Mouse (Mus musculus) small intestine, adult 2 months (tissue): ENCODE measurements around the gene Gpkow. TPM values are rescaled to one million over a fixed set of nuclear protein-coding genes. Genes with fewer than 3 reads are reported as not detected.
A peak's percentile ranks its signal among the peaks of the same experiment; 100 is the strongest.

Source experiments
- H3K27ac ChIP-seq: fragments of 200-500 bp; 2 replicates; pipeline ENCODE4 v1.5.1; 2012; ENCODE audit warnings: low read depth, low read length, control low read depth, inconsistent platforms; ENCODE audit not compliant: insufficient read depth
- H3K27me3 ChIP-seq: fragments of 200-500 bp; 2 replicates; pipeline ENCODE4 v1.6.1; 2012; ENCODE audit warnings: mild to moderate bottlenecking, moderate library complexity, low read length, inconsistent platforms; ENCODE audit not compliant: control insufficient read depth, insufficient read depth
- H3K36me3 ChIP-seq: fragments of 200-500 bp; 2 replicates; pipeline ENCODE4 v1.6.1; 2012; ENCODE audit warnings: mild to moderate bottlenecking, low read length, control low read depth, inconsistent platforms; ENCODE audit not compliant: control insufficient read depth, insufficient read depth
- H3K4me1 ChIP-seq: fragments of 200-500 bp; 2 replicates; pipeline ENCODE4 v1.6.1; 2012; ENCODE audit warnings: low read length, inconsistent platforms, mixed read lengths; ENCODE audit not compliant: control insufficient read depth, insufficient read depth, insufficient read length
- H3K4me3 ChIP-seq: fragments of 200-500 bp; 2 replicates; pipeline ENCODE4 v1.5.1; 2012; ENCODE audit warnings: low read depth, mild to moderate bottlenecking, control low read depth, inconsistent platforms, low read length, moderate library complexity
- CTCF ChIP-seq: fragments of 200-500 bp; IDR thresholded peaks from 2 replicates; pipeline ENCODE4 v1.5.1; 2012; ENCODE audit warnings: low read depth, mild to moderate bottlenecking, control low read depth, inconsistent platforms, low read length, moderate library complexity, mixed read lengths; ENCODE audit not compliant: insufficient replicate concordance, insufficient read length; ENCODE audit errors: extremely low read depth
- POLR2A ChIP-seq: fragments of 200-500 bp; IDR thresholded peaks from 2 replicates; pipeline ENCODE4 v1.6.1; 2012; ENCODE audit warnings: low read depth, mild to moderate bottlenecking, control low read depth, inconsistent platforms, low read length, moderate library complexity
- WGBS: fragments of 180-500 bp; shearing (Covaris S2); methylation state at CpG from one replicate; pipeline ENCODE4 v1.1.7; 2018; 5-methylcytosine and 5-hydroxymethylcytosine counted together
- polyA plus RNA-seq: library from polyadenylated mRNA; depleted of rRNA; stranded (reverse); fragments of >200 nt; gene quantifications from 2 replicates; pipeline ENCODE4 v1.2.3, GENCODE M21; 2012

The Gpkow gene
- polyA plus RNA-seq, 1 experiment = 3.6 TPM

GRCm38 (mm10) chrX:7662936-7663335 lies 34.0 kb upstream of the Gpkow start:
- H3K27me3 ChIP-seq = no peaks in the 10 kb centered on the region
- H3K36me3 ChIP-seq = peaks cover 18% of the 10 kb centered on the region
- peaks cover 6% of the 10 kb centered on the region; the same call in 1 of the 2 replicates for H3K4me1 ChIP-seq
- H3K4me3 ChIP-seq = no peak overlapping the region
- TF ChIP-seq POLR2A (no peak), CTCF (no peak)
- no peak overlapping the region for H3K27ac ChIP-seq
- WGBS = 92% methylated on average over 3 of the region's 3 CpGs

GRCm38 (mm10) chrX:7664791-7665190 lies 32.1 kb upstream of the Gpkow start:
- no peaks in the 10 kb centered on the region for H3K27me3 ChIP-seq
- H3K4me1 ChIP-seq = peaks cover 3% of the 10 kb centered on the region; the same call in 1 of the 2 replicates
- 89% methylated on average over 11 of the region's 11 CpGs for WGBS
- no peak for TF ChIP-seq POLR2A
- no peak for TF ChIP-seq CTCF
- H3K27ac ChIP-seq = no peak overlapping the region
- H3K4me3 ChIP-seq = no peak overlapping the region
- H3K36me3 ChIP-seq = peaks cover 16% of the 10 kb centered on the region

GRCm38 (mm10) chrX:7665739-7666502 lies 31.0 kb upstream of the Gpkow start:
- Histone ChIP-seq H3K4me3 (no peak overlapping the region), H3K27ac (no peak overlapping the region), H3K4me1 (peaks cover 3% of the 10 kb centered on the region; the same call in 1 of the 2 replicates), H3K27me3 (no peaks in the 10 kb centered on the region), H3K36me3 (peaks cover 16% of the 10 kb centered on the region)
- 52% methylated on average over 21 of the region's 21 CpGs for WGBS
- TF ChIP-seq POLR2A (no peak), CTCF (no peak)

GRCm38 (mm10) chrX:7670390-7670881 lies 26.5 kb upstream of the Gpkow start:
- no peaks in the 10 kb centered on the region for H3K27me3 ChIP-seq
- TF ChIP-seq POLR2A (no peak), CTCF (no peak)
- H3K4me1 ChIP-seq = peaks cover 7% of the 10 kb centered on the region; the same call in 1 of the 2 replicates
- peak overlapping the region; percentile 77 for H3K27ac ChIP-seq
- H3K4me3 ChIP-seq = peak overlapping the region; percentile 87
- H3K36me3 ChIP-seq = peaks cover 11% of the 10 kb centered on the region
- WGBS = 11% methylated on average over 18 of the region's 19 CpGs

- TF ChIP-seq POLR2A (no peak), CTCF (no peak)
- H3K4me1 ChIP-seq = peaks cover 5% of the 10 kb centered on the region; the same call in 1 of the 2 replicates
Measured at GRCm38 (mm10) chrX:7670921-7671623, 25.9 kb upstream of the Gpkow start, which contains the start of gene Plp2. Plp2 (minus strand) TSS chrX:7671390.

GRCm38 (mm10) chrX:7672739-7673138 lies 24.2 kb upstream of the Gpkow start:
- Histone ChIP-seq H3K4me3 (no peak overlapping the region), H3K36me3 (peaks cover 2% of the 10 kb centered on the region; the same call in 1 of the 2 replicates), H3K27me3 (no peaks in the 10 kb centered on the region), H3K27ac (no peak overlapping the region), H3K4me1 (peaks cover 4% of the 10 kb centered on the region; the same call in 1 of the 2 replicates)
- TF ChIP-seq CTCF (no peak), POLR2A (no peak)
- WGBS = 58% methylated on average over 6 of the region's 6 CpGs

More at GRCm38 (mm10) chrX:7670921-7671623, 25.9 kb upstream of the Gpkow start, which contains the start of gene Plp2:
- H3K27ac ChIP-seq = peak within 1 kb of the TSS; percentile 77
- 11% methylated on average over 35 of the region's 36 CpGs for WGBS
- H3K4me3 ChIP-seq = peak within 1 kb of the TSS; percentile 87
- peaks cover 11% of the 10 kb centered on the region for H3K36me3 ChIP-seq
- no peaks in the 10 kb centered on the region for H3K27me3 ChIP-seq
